Mouse (Mus musculus) ES-E14 (cell line): ENCODE data around the gene Ehbp1.

Experiments
- CHD2 ChIP-seq: IDR thresholded peaks from 2 replicates; pipeline ENCODE4 v1.6.1; 2014; ENCODE audit warnings: mild to moderate bottlenecking, low read depth, low read length, inconsistent platforms
- HCFC1 ChIP-seq: IDR thresholded peaks from 2 replicates; pipeline ENCODE4 v1.6.1; 2012; ENCODE audit warnings: low read length, inconsistent platforms, borderline replicate concordance; ENCODE audit not compliant: insufficient read depth
- MAFK ChIP-seq: IDR thresholded peaks from 2 replicates; pipeline ENCODE4 v1.6.1; 2014; ENCODE audit warnings: mild to moderate bottlenecking, low read depth, low read length, inconsistent platforms; ENCODE audit not compliant: insufficient read depth
- ZC3H11A ChIP-seq: IDR thresholded peaks from 2 replicates; pipeline ENCODE4 v1.6.1; 2012; ENCODE audit warnings: low read depth, mild to moderate bottlenecking, inconsistent platforms, low read length, borderline replicate concordance
- ZNF384 ChIP-seq: IDR thresholded peaks from 2 replicates; pipeline ENCODE4 v1.6.1; 2012; ENCODE audit warnings: low read depth, low read length, inconsistent platforms

DNA sequence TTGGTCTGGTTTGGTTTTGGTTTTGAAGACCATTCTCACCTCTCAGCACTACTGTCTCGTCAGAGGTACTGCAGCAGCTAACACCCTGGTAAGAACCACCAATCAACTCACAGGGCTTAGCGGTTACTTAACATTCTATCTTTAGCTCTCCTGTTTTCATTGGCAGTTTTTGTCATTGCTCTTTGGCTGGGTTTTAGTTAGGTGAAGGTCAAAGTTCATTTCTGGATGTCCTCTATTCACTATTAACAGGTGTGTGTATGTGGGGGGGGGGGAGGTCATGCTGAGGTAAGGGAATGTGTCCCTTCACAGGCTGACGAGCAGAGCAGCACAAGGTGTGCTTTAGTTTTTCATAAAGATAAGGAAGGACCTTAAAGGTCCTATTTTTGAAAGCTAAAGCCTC, 147.5 kb downstream of the Ehbp1 start:
- TF ChIP-seq MAFK (no peak), ZC3H11A (no peak), CHD2 (no peak), ZNF384 (no peak), HCFC1 (no peak)
